Mouse (Mus musculus) limb, embryonic 15.5 days (tissue): Measurements from ENCODE around the gene Mal. TPM values are rescaled to one million over a fixed set of nuclear protein-coding genes. Genes with fewer than 3 reads are reported as not detected.

ENCODE experiments used
- ATAC-seq: fragments of 200-750 bp; cut with Nextera tagmentation; 2 replicates; pipeline ENCODE4 v1.8.0; 2017; ENCODE audit warnings: low read depth, moderate TSS enrichment; ENCODE audit not compliant: insufficient number of reproducible peaks, low FRiP score, low TSS enrichment
- H3K27ac ChIP-seq: fragments of 300-500 bp; sonication (generic); 2 replicates; pipeline ENCODE4 v1.5.1; 2015; ENCODE audit warnings: moderate library complexity, mild to moderate bottlenecking, inconsistent platforms
- H3K27me3 ChIP-seq: fragments of 300-500 bp; sonication (generic); 2 replicates; pipeline ENCODE4 v1.6.1; 2015; ENCODE audit warnings: inconsistent platforms
- H3K36me3 ChIP-seq: fragments of 300-500 bp; sonication (generic); 2 replicates; pipeline ENCODE4 v1.6.1; 2015; ENCODE audit warnings: inconsistent platforms
- H3K4me1 ChIP-seq: fragments of 300-500 bp; sonication (generic); 2 replicates; pipeline ENCODE4 v1.6.1; 2015; ENCODE audit warnings: inconsistent platforms
- H3K4me2 ChIP-seq: fragments of 300-500 bp; sonication (generic); 2 replicates; pipeline ENCODE4 v1.6.1; 2015; ENCODE audit warnings: mild to moderate bottlenecking, inconsistent platforms
- H3K4me3 ChIP-seq: fragments of 300-500 bp; sonication (generic); 2 replicates; pipeline ENCODE4 v1.5.1; 2015; ENCODE audit warnings: mild to moderate bottlenecking, inconsistent platforms
- H3K9ac ChIP-seq: fragments of 300-500 bp; sonication (generic); 2 replicates; pipeline ENCODE4 v1.6.1; 2015; ENCODE audit warnings: inconsistent platforms
- H3K9me3 ChIP-seq: fragments of 300-500 bp; sonication (generic); 2 replicates; pipeline ENCODE4 v1.6.1; 2016; ENCODE audit warnings: inconsistent platforms
- WGBS: fragments of 180-500 bp; shearing (Covaris S2); methylation state at CpG from one replicate; pipeline ENCODE4 v1.1.7; 2015; 5-methylcytosine and 5-hydroxymethylcytosine counted together
- polyA plus RNA-seq: library from polyadenylated mRNA; unstranded; fragments of >200 nt; fragmentation: Nextera tagmentation; extraction: Ambion mirVana; gene quantifications from 2 replicates; pipeline ENCODE4 v1.2.1, GENCODE M21; 2015

The Mal gene
- polyA plus RNA-seq, 1 experiment from 2014 or later, result 117 TPM

DNA sequence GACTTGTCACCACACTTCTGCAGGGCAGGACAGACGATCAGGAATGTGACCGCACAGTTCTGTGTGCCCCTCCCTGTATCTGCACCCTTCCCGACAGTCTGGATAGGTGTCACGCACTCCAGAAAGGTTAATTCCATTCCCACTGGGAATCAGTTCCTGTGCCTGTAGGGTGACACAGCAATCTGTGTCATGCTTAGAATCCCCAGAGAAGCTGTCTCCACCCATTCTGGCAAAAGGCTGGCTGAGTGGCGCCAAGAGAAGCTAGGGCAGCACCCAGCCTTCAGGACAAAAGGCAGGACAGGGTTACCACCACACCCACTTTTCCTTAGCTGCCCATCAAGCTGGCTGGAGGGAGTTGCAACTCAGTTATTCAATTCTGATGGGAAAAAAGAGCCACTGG lies 6.6 kb downstream of the Mal start:
- Histone ChIP-seq H3K9me3 (no peaks in the 10 kb centered on the region), H3K4me1 (no peaks in the 10 kb centered on the region), H3K27me3 (peaks cover 23% of the 10 kb centered on the region), H3K9ac (no peak overlapping the region), H3K27ac (no peak overlapping the region), H3K4me3 (no peak overlapping the region), H3K4me2 (no peak overlapping the region), H3K36me3 (no peaks in the 10 kb centered on the region)
- ATAC-seq, result no peak
- WGBS, result 63% methylated on average over 5 of the region's 5 CpGs

GRCm38 (mm10) chr2:127648145-127648544 lies 8.3 kb downstream of the Mal start:
- Histone ChIP-seq H3K27me3 (peaks cover 5% of the 10 kb centered on the region; the same call in 1 of the 2 replicates), H3K4me3 (no peak overlapping the region), H3K36me3 (no peaks in the 10 kb centered on the region), H3K4me2 (no peak overlapping the region), H3K27ac (no peak overlapping the region), H3K9ac (no peak overlapping the region), H3K9me3 (no peaks in the 10 kb centered on the region), H3K4me1 (peaks cover 14% of the 10 kb centered on the region)
- 91% methylated on average over 6 of the region's 6 CpGs for WGBS
- ATAC-seq, result no peak

GRCm38 (mm10) chr2:127646875-127647274 lies 9.6 kb downstream of the Mal start:
- Histone ChIP-seq H3K9ac (no peak overlapping the region), H3K4me1 (peaks cover 14% of the 10 kb centered on the region), H3K27me3 (no peaks in the 10 kb centered on the region; the same call in 1 of the 2 replicates), H3K4me3 (no peak overlapping the region), H3K9me3 (no peaks in the 10 kb centered on the region), H3K27ac (no peak overlapping the region), H3K4me2 (no peak overlapping the region), H3K36me3 (no peaks in the 10 kb centered on the region)
- 62% methylated on average over 5 of the region's 5 CpGs for WGBS
- ATAC-seq, result no peak

GRCm38 (mm10) chr2:127643728-127644704 lies 12.5 kb downstream of the Mal start:
- Histone ChIP-seq H3K9ac (no peak overlapping the region), H3K4me2 (no peak overlapping the region), H3K4me1 (peaks cover 14% of the 10 kb centered on the region), H3K27ac (no peak overlapping the region), H3K36me3 (no peaks in the 10 kb centered on the region), H3K27me3 (no peaks in the 10 kb centered on the region; the same call in 1 of the 2 replicates), H3K4me3 (no peak overlapping the region), H3K9me3 (no peaks in the 10 kb centered on the region)
- WGBS, result 42% methylated on average over 19 of the region's 19 CpGs
- no peak for ATAC-seq

DNA sequence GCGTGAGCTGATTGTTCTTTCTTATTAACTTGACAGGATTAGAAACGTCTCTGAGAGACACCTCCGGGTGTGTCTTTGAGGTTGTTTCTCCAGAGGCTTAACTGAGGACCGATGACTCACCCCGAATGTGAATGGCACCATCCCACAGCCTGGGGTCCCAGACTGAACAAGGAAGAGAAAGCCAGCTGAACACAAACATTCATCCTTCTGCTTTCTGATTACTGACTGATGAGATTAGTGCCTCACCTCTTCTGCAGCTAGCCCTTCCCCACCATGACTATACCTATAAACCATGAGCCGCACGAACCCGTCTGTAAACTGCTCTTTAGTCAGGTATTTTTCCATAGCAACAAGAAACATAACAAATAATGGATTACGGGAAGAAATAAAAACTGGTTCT lies 17.5 kb downstream of the Mal start:
- Histone ChIP-seq H3K9me3 (no peaks in the 10 kb centered on the region), H3K9ac (no peak overlapping the region), H3K4me1 (peaks cover 6% of the 10 kb centered on the region), H3K4me2 (no peak overlapping the region), H3K27me3 (no peaks in the 10 kb centered on the region), H3K27ac (no peak overlapping the region), H3K36me3 (no peaks in the 10 kb centered on the region), H3K4me3 (no peak overlapping the region)
- no peak for ATAC-seq
- 67% methylated on average over 9 of the region's 9 CpGs for WGBS

DNA sequence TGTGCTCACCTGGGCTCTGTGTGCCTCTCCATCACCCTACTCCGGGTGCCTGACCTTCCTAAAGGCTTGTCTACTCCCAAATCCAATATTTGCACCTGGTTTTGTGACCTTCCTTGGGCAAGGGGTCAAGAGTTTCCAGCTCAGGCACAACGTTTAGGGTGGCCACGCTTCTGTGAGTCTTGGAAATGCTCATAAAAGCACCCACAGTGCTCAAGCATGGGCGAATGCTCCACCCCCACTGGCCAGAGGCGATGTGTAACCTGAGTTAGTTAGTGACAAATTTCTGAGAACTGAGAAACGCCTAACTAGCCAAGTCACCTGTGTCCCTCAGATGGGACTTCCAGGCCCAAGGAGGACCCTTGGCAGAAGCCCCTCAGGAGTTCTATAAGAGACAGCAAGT lies 20.9 kb downstream of the Mal start:
- no peak overlapping the region for H3K4me2 ChIP-seq
- H3K4me1 ChIP-seq, result no peaks in the 10 kb centered on the region
- no peak overlapping the region for H3K9ac ChIP-seq
- H3K27me3 ChIP-seq, result no peaks in the 10 kb centered on the region
- no peak overlapping the region for H3K4me3 ChIP-seq
- H3K27ac ChIP-seq, result no peak overlapping the region
- no peaks in the 10 kb centered on the region for H3K9me3 ChIP-seq
- no peaks in the 10 kb centered on the region for H3K36me3 ChIP-seq
- 41% methylated on average over 6 of the region's 6 CpGs for WGBS
- no peak for ATAC-seq

DNA sequence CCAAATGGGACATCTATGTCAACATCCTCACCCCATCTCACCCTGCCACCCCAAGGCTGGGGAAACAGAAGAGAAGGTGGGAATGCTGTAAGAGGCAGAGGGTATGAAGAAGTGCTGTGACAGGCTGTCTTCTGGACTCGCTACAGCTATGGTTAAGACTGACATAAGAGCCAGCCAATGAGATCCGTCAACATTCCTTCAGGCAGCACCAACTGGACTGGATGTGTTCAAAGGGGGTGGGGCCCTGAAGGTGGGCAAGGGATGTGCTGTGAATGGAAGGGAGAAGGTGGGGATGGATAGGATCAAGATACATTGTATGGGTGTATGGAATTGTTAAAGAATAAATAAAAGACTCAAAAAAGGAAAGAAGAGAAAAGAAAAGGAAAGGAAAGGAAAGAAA lies 23.9 kb downstream of the Mal start:
- Histone ChIP-seq H3K9me3 (no peaks in the 10 kb centered on the region), H3K9ac (no peak overlapping the region), H3K27me3 (no peaks in the 10 kb centered on the region), H3K36me3 (no peaks in the 10 kb centered on the region), H3K4me2 (no peak overlapping the region), H3K27ac (no peak overlapping the region), H3K4me3 (no peak overlapping the region), H3K4me1 (no peaks in the 10 kb centered on the region)
- 51% methylated on average over 2 of the region's 2 CpGs for WGBS
- no peak for ATAC-seq

GRCm38 (mm10) chr2:127627990-127628570 lies 28.4 kb downstream of the Mal start:
- no peaks in the 10 kb centered on the region for H3K9me3 ChIP-seq
- H3K27me3 ChIP-seq, result no peaks in the 10 kb centered on the region
- 75% methylated on average over 6 of the region's 6 CpGs for WGBS
- no peak overlapping the region for H3K27ac ChIP-seq
- no peak overlapping the region for H3K9ac ChIP-seq
- ATAC-seq, result no peak
- no peaks in the 10 kb centered on the region for H3K4me1 ChIP-seq
- no peak overlapping the region for H3K4me3 ChIP-seq
- H3K36me3 ChIP-seq, result no peaks in the 10 kb centered on the region
- no peak overlapping the region for H3K4me2 ChIP-seq

GRCm38 (mm10) chr2:127627354-127627753 lies 29.1 kb downstream of the Mal start:
- Histone ChIP-seq H3K4me1 (no peaks in the 10 kb centered on the region), H3K4me3 (no peak overlapping the region), H3K27me3 (no peaks in the 10 kb centered on the region), H3K27ac (no peak overlapping the region), H3K4me2 (no peak overlapping the region), H3K36me3 (no peaks in the 10 kb centered on the region), H3K9ac (no peak overlapping the region), H3K9me3 (no peaks in the 10 kb centered on the region)
- no peak for ATAC-seq
- 64% methylated on average over 6 of the region's 6 CpGs for WGBS

- Histone ChIP-seq H3K9ac (no peak overlapping the region), H3K9me3 (no peaks in the 10 kb centered on the region), H3K4me3 (no peak overlapping the region), H3K27ac (no peak overlapping the region), H3K4me1 (no peaks in the 10 kb centered on the region), H3K27me3 (no peaks in the 10 kb centered on the region), H3K4me2 (no peak overlapping the region), H3K36me3 (no peaks in the 10 kb centered on the region)
- no peak for ATAC-seq
- WGBS, result 64% methylated on average over 5 of the region's 5 CpGs
Measured at GRCm38 (mm10) chr2:127625659-127626058, 30.8 kb downstream of the Mal start.

GRCm38 (mm10) chr2:127624786-127625185 lies 31.7 kb downstream of the Mal start:
- Histone ChIP-seq H3K4me3 (no peak overlapping the region), H3K9me3 (no peaks in the 10 kb centered on the region)
- no peak for ATAC-seq

GRCm38 (mm10) chr2:127622065-127622464 lies 34.4 kb downstream of the Mal start:
- ATAC-seq, result no peak
- Histone ChIP-seq H3K4me2 (no peak overlapping the region), H3K27me3 (no peaks in the 10 kb centered on the region), H3K9ac (no peak overlapping the region), H3K36me3 (no peaks in the 10 kb centered on the region), H3K9me3 (no peaks in the 10 kb centered on the region), H3K4me3 (no peak overlapping the region), H3K27ac (no peak overlapping the region), H3K4me1 (no peaks in the 10 kb centered on the region)
- 42% methylated on average over 3 of the region's 3 CpGs for WGBS

More at GRCm38 (mm10) chr2:127624786-127625185, 31.7 kb downstream of the Mal start:
- H3K27ac ChIP-seq, result no peak overlapping the region
- no peaks in the 10 kb centered on the region for H3K4me1 ChIP-seq
- H3K27me3 ChIP-seq, result no peaks in the 10 kb centered on the region
- no peak overlapping the region for H3K4me2 ChIP-seq
- no peaks in the 10 kb centered on the region for H3K36me3 ChIP-seq
- H3K9ac ChIP-seq, result no peak overlapping the region
- 80% methylated on average over 2 of the region's 2 CpGs for WGBS
